In the genomic region with DNA sequence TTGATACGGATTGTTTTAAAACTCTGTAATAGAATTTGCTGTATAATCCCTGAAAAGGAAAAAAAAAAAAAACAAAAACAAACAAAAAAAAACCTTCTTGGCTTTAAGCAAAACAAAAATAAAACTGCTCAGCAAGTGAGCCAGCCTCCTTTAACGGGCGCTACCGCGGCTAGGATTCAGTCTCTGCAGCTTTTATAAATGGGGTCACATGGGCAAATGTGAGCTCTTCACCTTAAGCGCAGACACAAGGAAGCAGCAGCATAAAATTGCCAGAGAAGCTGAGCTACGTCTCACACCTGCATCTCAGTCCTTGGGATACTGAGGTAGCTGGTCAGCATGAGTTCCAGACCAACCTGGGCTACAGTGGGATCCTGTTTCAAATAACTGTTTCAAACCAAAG, we compare ENCODE assay signal across 15 mouse cellular contexts. TPM values are rescaled to one million over a fixed set of nuclear protein-coding genes. Genes with fewer than 3 reads are reported as not detected.
A peak's percentile ranks its signal among the peaks of the same experiment; 100 is the strongest.
DNase-seq lines count a peak whose midpoint lies in the region; ATAC-seq and TF ChIP-seq lines count a peak whose summit lies in the region.
"Had no signal": no experiment of that assay in that cellular context is flagged by ENCODE, and none has a peak within 500 bp of the region (broad histone marks: within the 10 kb centered on the region; RNA-seq: fewer than 3 reads in every experiment).

No protein-coding gene starts in this region.

- no peak overlapping the region; the same call in 1 of the 2 replicates for H3K9ac ChIP-seq in heart, embryonic 13.5 days
- no peak overlapping the region for H3K9ac ChIP-seq in embryonic facial prominence, embryonic 12.5 days
- H3K9ac ChIP-seq in midbrain, embryonic 11.5 days (ENCODE audit: low read length), result peak overlapping the region; percentile 24; the same call in 1 of the 2 replicates
- H3K9ac ChIP-seq: embryonic facial prominence, embryonic 13.5 days; liver, embryonic 15.5 days had no signal

- intact Hi-C loops in heart, postnatal 14 days (cut with DNase I), result no loop called here

- H3K4me1 ChIP-seq in heart, embryonic 13.5 days, result peaks cover 40% of the 10 kb centered on the region
- peaks cover 25% of the 10 kb centered on the region for H3K4me1 ChIP-seq in embryonic facial prominence, embryonic 12.5 days
- peaks cover 10% of the 10 kb centered on the region; the same call in 1 of the 2 replicates for H3K4me1 ChIP-seq in midbrain, embryonic 11.5 days (ENCODE audit: control insufficient read depth, insufficient read depth, low read length)

- peak overlapping the region; percentile 34; the same call in 1 of the 2 replicates for H3K4me2 ChIP-seq in heart, embryonic 13.5 days
- H3K4me2 ChIP-seq in embryonic facial prominence, embryonic 12.5 days (replicated peaks), result 0 out of 2 replicates have a peak overlapping the region, but pooled peaks have one; percentile 2
- H3K4me2 ChIP-seq in midbrain, embryonic 11.5 days, result peak overlapping the region; percentile 20
- H3K4me2 ChIP-seq: liver, embryonic 15.5 days had no signal

- TF ChIP-seq CTCF in brain, embryonic 14.5 days (IDR thresholded peaks at IDR 0.05; ENCODE audit: borderline replicate concordance, extremely low read depth, insufficient read depth, insufficient read length), result no peak

- no peaks in the 10 kb centered on the region for H3K27me3 ChIP-seq in heart, embryonic 13.5 days (replicated peaks)
- H3K27me3 ChIP-seq in embryonic facial prominence, embryonic 12.5 days, result no peaks in the 10 kb centered on the region
- H3K27me3 ChIP-seq in midbrain, embryonic 11.5 days (ENCODE audit: control insufficient read depth, insufficient read depth, low read length), result no peaks in the 10 kb centered on the region
- H3K27me3 ChIP-seq: embryonic facial prominence, embryonic 13.5 days; liver, embryonic 15.5 days had no signal

- ATAC-seq in heart, embryonic 13.5 days (ENCODE audit: extremely low read depth, insufficient number of reproducible peaks, low FRiP score, low TSS enrichment), result no peak
- ATAC-seq in embryonic facial prominence, embryonic 12.5 days (ENCODE audit: insufficient number of reproducible peaks, insufficient read depth, low FRiP score, low TSS enrichment), result no peak
- no peak for ATAC-seq in midbrain, embryonic 11.5 days (ENCODE audit: low FRiP score)
- ATAC-seq: CD4-positive, CD25-positive, alpha-beta regulatory T cell, adult 4 months; intestine, postnatal 0 days had no signal

- no peak overlapping the region for H3K27ac ChIP-seq in heart, embryonic 13.5 days (replicated peaks)
- H3K27ac ChIP-seq in embryonic facial prominence, embryonic 12.5 days, result peak overlapping the region; percentile 54; the same call in 1 of the 2 replicates
- H3K27ac ChIP-seq in midbrain, embryonic 11.5 days (ENCODE audit: low read depth, low read length), result no peak overlapping the region
- H3K27ac ChIP-seq: liver, embryonic 15.5 days had no signal

- no peaks in the 10 kb centered on the region for H3K9me3 ChIP-seq in heart, embryonic 13.5 days
- H3K9me3 ChIP-seq in embryonic facial prominence, embryonic 12.5 days, result no peaks in the 10 kb centered on the region
- no peaks in the 10 kb centered on the region for H3K9me3 ChIP-seq in midbrain, embryonic 11.5 days (ENCODE audit: control insufficient read depth, low read length)
- H3K9me3 ChIP-seq: embryonic facial prominence, embryonic 13.5 days; liver, embryonic 15.5 days had no signal

- H3K36me3 ChIP-seq in heart, embryonic 13.5 days, result peaks cover 5% of the 10 kb centered on the region
- H3K36me3 ChIP-seq in embryonic facial prominence, embryonic 12.5 days, result peaks cover 6% of the 10 kb centered on the region
- no peaks in the 10 kb centered on the region for H3K36me3 ChIP-seq in midbrain, embryonic 11.5 days (ENCODE audit: control insufficient read depth, insufficient read depth, low read length)
- H3K36me3 ChIP-seq: liver, embryonic 15.5 days had no signal

- no peak for TF ChIP-seq POLR2A in brain, embryonic 14.5 days (IDR thresholded peaks at IDR 0.05; ENCODE audit: borderline replicate concordance, extremely low read depth, insufficient read depth, insufficient read length, poor library complexity, severe bottlenecking)

- 39% methylated on average over 7 of the region's 7 CpGs for WGBS in heart, embryonic 13.5 days
- 18% methylated on average over 7 of the region's 7 CpGs for WGBS in embryonic facial prominence, embryonic 12.5 days
- WGBS in midbrain, embryonic 11.5 days, result 9% methylated on average over 7 of the region's 7 CpGs

- DNase-seq in heart, postnatal 14 days, result no peak
- DNase-seq in brain, embryonic 14.5 days (ENCODE audit: low read depth), result peak; percentile 39
- DNase-seq in midbrain, embryonic 11.5 days (ENCODE audit: low spot score, missing footprints), result peak; percentile 85
- no peak for DNase-seq in urinary bladder, adult 18-20 months (ENCODE audit: low spot score in 2 of 2)
- DNase-seq in layer of hippocampus, postnatal 25 days (ENCODE audit: extremely low spot score in 1 of 2, low spot score in 1 of 2), result no peak
- no peak for DNase-seq in frontal cortex, postnatal 25 days (ENCODE audit: low spot score in 2 of 2)
- DNase-seq: cerebellum, adult 8-10 months; spleen, adult 18-20 months had no signal

- H3K4me3 ChIP-seq in heart, embryonic 13.5 days, result no peak overlapping the region
- no peak overlapping the region for H3K4me3 ChIP-seq in embryonic facial prominence, embryonic 12.5 days
- H3K4me3 ChIP-seq in midbrain, embryonic 11.5 days (ENCODE audit: low read depth, low read length), result no peak overlapping the region
- H3K4me3 ChIP-seq: embryonic facial prominence, embryonic 13.5 days; layer of hippocampus, adult 2 months; liver, embryonic 15.5 days had no signal

RNA-seq across cellular contexts. Expression of a gene that starts 16.6 kb away (rescaled TPM):
- polyA plus RNA-seq in heart, embryonic 13.5 days (2015; fragmentation: Nextera tagmentation; extraction: Ambion mirVana), result 82.8 and 92.5 TPM in 2 replicates
- total RNA-seq in heart, postnatal 14 days (2021), result 10 to 100 TPM; 63.8 to 64.7 TPM
- 27.8 and 39.9 TPM in 2 replicates for polyA plus RNA-seq in brain, embryonic 14.5 days (2012; rRNA removed)
- 94.0 and 98.6 TPM in 2 replicates for polyA plus RNA-seq in embryonic facial prominence, embryonic 12.5 days (2016; fragmentation: Nextera tagmentation; extraction: Ambion mirVana)
- polyA plus RNA-seq in midbrain, embryonic 11.5 days (2014; fragmentation: Nextera tagmentation; extraction: Ambion mirVana), result 54.1 and 54.5 TPM in 2 replicates
- total RNA-seq in layer of hippocampus, postnatal 25 days (2021), result 10 to 100 TPM; 19.1 to 20.4 TPM

Comparison
In these comparisons a context has a peak if more than half of its experiments do, and no peak if none do; other contexts are left out.
1. DNase-seq: peak in brain, embryonic 14.5 days (single experiment) and midbrain, embryonic 11.5 days (single experiment); none in heart, postnatal 14 days (0 of 2), urinary bladder, adult 18-20 months (0 of 2), layer of hippocampus, postnatal 25 days (0 of 2) and frontal cortex, postnatal 25 days (0 of 2).
2. Peak in every context shown above with its lines, with median percentiles within 50 percentile points of each other: H3K4me2 ChIP-seq.